Mouse (Mus musculus) kidney, postnatal 25 days (tissue): Measurements from ENCODE around the gene Ptgfrn.

ENCODE experiments used
- DNase-seq, 2 experiments: peaks; one replicate each; pipeline ENCODE4 v3.0.0; 2021; ENCODE audit warnings: mixed read lengths in 2 of 2

Ptgfrn gene

GRCm38 (mm10) chr3:101110043-101110837 lies at the start of gene Ptgfrn:
TSS of gene Ptgfrn (minus strand) at chr3:101110278.
- DNase-seq = peak; percentile 69 to 84

DNA sequence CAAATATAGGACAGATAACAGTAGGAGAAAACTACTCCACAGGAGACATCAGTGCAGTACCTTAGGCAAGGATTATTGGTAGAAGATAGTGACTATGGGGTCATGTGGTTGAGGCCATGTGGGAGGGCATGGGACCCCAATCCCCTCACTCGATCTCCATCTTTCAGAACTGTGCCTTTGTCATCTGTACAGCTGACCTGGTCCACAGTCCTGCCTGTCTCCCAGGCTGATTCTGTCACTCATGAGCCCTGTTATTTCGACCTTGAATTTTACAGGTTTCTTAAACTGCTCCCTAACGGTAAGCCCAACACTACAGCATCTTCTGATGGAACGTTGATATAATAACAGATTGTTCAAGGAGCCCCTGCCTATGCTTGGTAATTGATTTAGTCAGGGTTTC lies 49.6 kb upstream of the Ptgfrn start:
- DNase-seq = no peak

GRCm38 (mm10) chr3:101154067-101154466 lies 44.0 kb upstream of the Ptgfrn start:
- no peak for DNase-seq

DNA sequence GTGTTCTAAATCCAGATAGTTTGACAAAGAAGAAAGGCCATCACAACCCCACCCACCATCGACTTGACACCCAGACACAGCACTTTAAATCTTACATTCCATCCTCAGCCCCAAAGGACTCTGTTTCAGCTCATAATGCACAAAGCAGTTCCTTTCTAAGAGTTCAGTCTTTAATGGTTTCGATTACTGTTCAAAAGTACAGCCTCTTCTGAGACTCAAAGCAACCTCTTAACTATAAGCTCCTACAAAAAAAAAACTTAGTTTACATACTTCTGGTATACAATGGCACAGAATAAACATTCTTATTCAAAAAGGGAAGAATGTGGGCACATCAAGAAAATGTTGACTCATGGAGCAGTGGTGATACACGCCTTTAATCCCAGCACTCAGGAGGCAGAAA lies 43.3 kb upstream of the Ptgfrn start:
- no peak for DNase-seq

DNA sequence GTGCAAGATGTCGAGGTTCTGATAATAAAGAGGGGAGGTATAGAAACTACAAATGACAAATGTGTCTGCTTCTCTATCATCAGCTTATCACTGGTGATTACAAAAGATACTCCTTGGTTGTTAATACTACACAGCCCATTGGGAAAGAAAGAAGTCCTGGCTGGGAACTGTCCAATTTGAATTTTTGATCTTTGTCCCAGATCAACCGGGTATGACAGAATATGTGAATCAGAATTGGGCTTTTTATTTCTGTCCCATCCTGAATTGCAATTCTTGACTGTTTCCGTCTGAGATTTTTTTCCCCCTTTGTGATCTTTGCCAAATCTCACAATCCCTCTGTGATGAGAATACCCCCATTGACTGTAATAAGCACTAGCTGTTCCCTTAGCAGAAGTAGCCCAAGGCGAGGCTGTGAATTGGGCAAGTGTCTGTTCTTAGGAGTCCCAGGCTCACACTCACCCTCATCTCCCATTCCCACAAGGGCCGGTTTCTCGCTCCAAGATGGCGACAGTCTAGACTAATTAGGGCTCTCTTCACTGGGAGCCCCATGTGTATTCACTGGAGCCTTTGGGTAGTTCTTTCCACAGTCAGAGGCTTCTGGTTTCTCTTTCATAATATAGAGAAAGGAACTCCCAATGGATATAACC lies 36.2 kb upstream of the Ptgfrn start:
- DNase-seq = no peak

GRCm38 (mm10) chr3:101145292-101146046 lies 35.4 kb upstream of the Ptgfrn start:
- peak in 1 of 2 experiments; percentile 32 for DNase-seq

- no peak for DNase-seq
These were observed 34.4 kb upstream of the Ptgfrn start for GRCm38 (mm10) chr3:101144366-101144948.

DNA sequence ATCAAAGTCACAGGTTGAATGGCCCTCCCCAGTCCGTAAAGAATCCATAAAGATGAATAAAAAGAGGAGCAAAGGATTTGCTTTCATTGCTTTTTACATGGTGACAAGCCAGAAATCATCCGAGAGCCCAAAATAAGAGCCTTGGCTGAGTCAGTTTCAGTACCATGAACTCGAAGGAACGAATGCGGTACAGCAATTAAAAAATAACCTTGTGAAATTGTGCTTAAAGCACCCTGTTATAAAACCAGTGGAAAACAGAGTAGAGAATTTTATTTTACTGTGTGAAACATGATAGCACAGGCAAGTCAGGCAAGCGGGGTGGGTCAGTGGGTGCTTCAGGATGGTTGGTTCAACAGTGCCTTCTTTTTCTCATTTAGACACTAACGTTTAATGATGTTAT lies 33.4 kb upstream of the Ptgfrn start:
- no peak for DNase-seq

DNA sequence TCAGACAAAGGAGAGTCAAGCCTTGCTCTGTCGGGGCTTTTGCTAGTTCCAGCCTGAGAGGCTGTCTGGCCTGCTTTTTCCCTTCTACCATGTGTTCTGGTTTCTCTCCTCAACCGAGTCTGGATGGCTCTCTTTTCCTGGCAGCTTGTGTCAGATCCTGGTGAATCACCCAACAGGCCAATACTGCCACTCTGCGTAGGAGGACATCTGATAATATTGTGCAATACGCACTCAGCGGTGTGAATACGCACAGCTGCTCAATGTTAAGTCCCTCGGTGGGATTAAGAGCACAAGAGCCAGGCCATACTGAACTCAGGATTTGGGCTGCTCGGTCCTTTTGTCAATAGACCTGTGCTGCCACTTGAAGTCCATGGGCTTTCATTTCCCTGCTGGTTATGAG lies 31.8 kb upstream of the Ptgfrn start:
- DNase-seq = no peak

GRCm38 (mm10) chr3:101139958-101140357 lies 29.9 kb upstream of the Ptgfrn start:
- DNase-seq = no peak

DNA sequence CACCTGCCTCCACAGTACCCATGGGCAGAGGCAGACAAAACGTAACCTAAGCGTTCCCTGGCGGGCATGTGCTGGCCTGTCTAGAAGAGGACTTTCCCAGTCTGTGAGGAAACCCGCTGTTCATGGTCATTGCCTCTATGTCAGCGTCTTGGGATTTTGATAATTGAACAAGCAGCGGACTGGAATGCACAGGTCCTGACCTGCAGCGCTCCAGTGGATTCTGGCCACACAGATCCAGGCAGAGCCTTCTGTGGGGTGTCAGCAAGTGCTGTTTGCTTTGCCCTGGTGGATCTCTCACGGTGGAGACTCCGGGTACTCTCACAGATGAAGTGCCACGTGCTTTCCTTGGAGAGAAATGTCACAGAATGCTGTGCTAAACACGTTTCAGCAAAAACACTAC lies 26.4 kb upstream of the Ptgfrn start:
- DNase-seq = peak; percentile 24 to 50

DNA sequence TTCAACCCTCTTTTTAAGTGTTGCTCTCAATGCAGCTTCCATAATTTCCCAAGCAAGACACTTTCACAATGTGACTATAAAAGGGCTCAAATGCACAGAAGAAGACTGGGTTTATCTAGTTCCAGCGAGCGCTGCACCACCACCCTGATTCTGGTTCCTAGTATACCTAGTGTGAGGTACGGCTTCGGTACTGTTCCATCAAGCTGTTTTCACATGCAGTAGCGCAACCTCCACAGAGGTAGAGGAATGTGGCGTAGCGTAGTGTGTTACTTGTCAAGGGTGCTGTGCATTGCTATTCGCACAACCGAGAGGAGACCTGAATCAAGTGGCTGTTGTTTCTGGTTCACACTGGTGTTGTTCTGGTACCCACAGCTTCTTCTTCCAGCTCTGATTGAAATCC lies 24.8 kb upstream of the Ptgfrn start:
- DNase-seq = no peak

DNA sequence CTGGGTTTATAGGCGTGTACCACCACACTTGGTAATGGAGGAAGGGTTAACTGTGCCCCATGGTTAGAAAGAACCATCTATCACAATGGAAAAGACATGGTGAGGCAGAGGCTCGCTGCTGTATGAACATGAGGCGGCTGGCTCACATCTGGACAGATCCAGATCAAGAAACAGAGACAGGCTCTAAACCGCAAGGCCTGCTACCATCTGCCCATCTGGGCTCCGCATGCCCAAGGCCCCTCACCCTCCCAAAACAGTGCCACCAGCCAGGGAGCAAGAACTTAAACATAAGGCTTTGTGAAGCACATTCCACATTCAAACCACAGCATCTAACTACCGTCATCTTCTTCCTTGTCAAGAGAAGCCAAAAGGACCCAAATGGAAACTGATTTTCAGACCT lies 22.9 kb upstream of the Ptgfrn start:
- no peak for DNase-seq

GRCm38 (mm10) chr3:101131772-101132171 lies 21.7 kb upstream of the Ptgfrn start:
- DNase-seq = no peak

DNA sequence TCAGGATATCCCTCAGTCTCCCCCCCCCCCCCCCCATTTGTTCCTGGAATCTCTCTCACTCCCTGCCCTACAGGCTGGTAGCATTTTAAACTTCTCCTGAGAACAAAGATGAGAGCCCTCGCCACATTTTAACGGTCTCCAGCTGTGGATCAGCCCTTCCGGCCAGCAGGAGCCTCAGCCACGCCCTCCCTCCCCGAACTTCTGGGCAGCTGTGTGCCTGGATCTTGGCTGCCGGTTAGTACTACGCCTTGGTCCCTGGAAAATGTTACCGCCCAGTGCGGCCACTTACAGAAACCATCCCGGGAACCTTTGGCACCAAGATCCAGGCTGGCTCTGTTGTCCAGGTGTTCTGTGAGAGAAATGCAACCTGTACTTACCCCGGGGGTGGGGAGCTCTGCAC lies 20.4 kb upstream of the Ptgfrn start:
- DNase-seq = peak; percentile 34 to 42

DNA sequence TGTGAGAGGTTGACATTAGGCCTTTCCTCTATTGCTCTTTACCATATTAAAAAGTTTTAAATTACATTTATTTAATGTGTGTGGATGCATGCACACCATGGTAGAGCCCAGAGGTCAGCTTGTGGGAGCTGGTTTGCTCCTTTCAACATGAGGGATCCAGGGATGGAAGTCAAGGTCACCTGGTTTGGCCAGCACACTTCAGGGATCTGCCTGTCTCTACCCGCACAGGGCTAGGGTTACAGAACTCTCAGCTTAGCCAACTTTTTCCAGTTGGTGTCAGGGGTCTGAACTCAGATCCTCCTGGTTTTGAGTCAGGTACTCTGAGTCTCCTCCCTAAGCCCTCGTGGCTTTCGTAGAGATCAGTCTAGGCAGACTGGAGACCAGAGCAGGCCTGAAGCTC lies 19.5 kb upstream of the Ptgfrn start:
- no peak for DNase-seq

GRCm38 (mm10) chr3:101129090-101129489 lies 19.0 kb upstream of the Ptgfrn start:
- DNase-seq = no peak

DNA sequence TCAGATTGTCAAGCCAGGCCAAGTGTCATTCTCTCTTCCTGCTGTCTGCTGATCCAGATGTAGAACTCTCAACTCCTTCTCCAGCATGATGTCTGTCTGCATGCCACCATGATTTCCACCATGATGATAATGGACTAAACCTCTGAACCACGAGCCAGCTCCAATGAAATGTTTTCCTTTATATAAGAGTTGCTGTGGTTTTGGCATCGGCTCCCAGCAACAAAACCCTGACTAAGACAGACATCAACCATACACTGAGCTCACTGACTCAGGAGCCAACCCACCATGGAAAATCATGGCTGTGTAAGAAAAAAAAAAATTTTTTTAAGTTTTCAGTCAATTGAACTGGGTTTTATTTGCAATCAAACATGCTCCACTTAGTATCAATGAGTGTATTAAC lies 17.7 kb upstream of the Ptgfrn start:
- DNase-seq = no peak

DNA sequence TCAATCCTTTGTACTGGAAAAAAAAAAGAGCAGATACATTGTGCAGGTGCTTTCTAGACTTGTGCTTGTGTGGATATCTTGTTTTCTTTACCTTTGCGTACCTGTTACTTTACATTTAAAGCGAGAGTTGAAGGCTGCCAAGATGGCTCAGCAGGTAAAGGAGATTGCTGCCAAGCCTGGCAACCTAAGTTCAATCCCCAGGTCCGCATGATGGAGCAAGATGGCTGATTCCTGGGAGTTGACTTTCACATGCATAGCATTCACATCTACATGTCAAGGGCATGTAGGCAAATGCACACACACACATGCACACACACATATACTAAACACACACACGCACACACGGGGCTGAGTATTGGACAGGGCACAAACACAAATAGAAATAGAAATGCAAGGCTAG lies 14.6 kb upstream of the Ptgfrn start:
- DNase-seq = no peak

DNA sequence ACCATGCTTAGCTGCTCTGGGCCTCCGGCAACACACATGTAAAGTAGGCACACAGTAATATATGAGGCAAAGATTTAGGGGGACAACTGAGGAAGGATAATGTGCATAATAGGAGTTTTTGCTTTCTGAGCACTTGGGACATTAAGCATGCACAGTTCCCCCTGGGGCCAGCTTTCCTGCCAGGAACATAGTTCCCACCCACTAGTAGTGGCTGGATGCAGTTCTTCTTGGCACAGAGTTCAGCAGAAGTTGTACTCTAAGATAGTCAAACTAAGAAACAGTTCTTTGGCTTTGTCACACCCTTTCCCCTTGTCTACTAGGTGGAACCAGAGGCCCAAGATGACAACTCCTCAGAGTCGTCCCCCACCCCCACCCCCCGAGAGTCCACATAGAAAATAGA lies 12.4 kb upstream of the Ptgfrn start:
- no peak for DNase-seq

- no peak for DNase-seq
These were observed 7.7 kb upstream of the Ptgfrn start for GRCm38 (mm10) chr3:101117774-101118173.

GRCm38 (mm10) chr3:101117386-101117749 lies 7.3 kb upstream of the Ptgfrn start:
- no peak for DNase-seq
